Mouse (Mus musculus): Measurements from ENCODE around the gene Stk40. TPM values are rescaled to one million over a fixed set of nuclear protein-coding genes. Genes with fewer than 3 reads are reported as not detected.

Gene Stk40
- total and polyA plus RNA-seq, 2 experiments, result 6.5 to 22.9 TPM

GRCm38 (mm10) chr4:126181170-126181957 lies 77.6 kb downstream of the Stk40 start:
- H3K4me1 ChIP-seq (ENCODE audit: control insufficient read depth, insufficient read depth, low read length), result peaks cover 10% of the 10 kb centered on the region
- no peak overlapping the region for H3K27ac ChIP-seq (replicated peaks; ENCODE audit: insufficient read depth, low read depth, low read length)
- peaks cover 46% of the 10 kb centered on the region for H3K36me3 ChIP-seq (ENCODE audit: control insufficient read depth, insufficient read depth, low read length)
- no peaks in the 10 kb centered on the region; the same call in 1 of the 2 replicates for H3K79me2 ChIP-seq (ENCODE audit: control insufficient read depth, insufficient read depth, low read length)
- 27% methylated on average over 7 of the region's 7 CpGs for WGBS
- no peak overlapping the region for H3K4me3 ChIP-seq (ENCODE audit: insufficient read depth, low read depth, low read length)
- peak; percentile 84 for TF ChIP-seq CTCF (IDR thresholded peaks at IDR 0.05; ENCODE audit: low read depth, low read length)
- no peak for TF ChIP-seq POLR2A (IDR thresholded peaks at IDR 0.05; ENCODE audit: extremely low read depth, insufficient read depth, low read length)
- no peak overlapping the region for H3K9ac ChIP-seq (ENCODE audit: low read depth, low read length)
- no peaks in the 10 kb centered on the region for H3K27me3 ChIP-seq (ENCODE audit: control insufficient read depth, insufficient read depth, low read length)
- peak; percentile 88 for DNase-seq (ENCODE audit: extremely low read depth, low read depth, low spot score)

- no peak overlapping the region for H3K27ac ChIP-seq (replicated peaks; ENCODE audit: insufficient read depth, low read depth, low read length)
- H3K79me2 ChIP-seq (ENCODE audit: control insufficient read depth, insufficient read depth, low read length), result peaks cover 4% of the 10 kb centered on the region; the same call in 1 of the 2 replicates
- no peak overlapping the region for H3K9ac ChIP-seq (ENCODE audit: low read depth, low read length)
- WGBS, result 38% methylated on average over 5 of the region's 5 CpGs
- no peak for DNase-seq (ENCODE audit: extremely low read depth, low read depth, low spot score)
- H3K4me3 ChIP-seq (ENCODE audit: insufficient read depth, low read depth, low read length), result no peak overlapping the region
- H3K4me1 ChIP-seq (ENCODE audit: control insufficient read depth, insufficient read depth, low read length), result peaks cover 10% of the 10 kb centered on the region
- TF ChIP-seq CTCF (IDR thresholded peaks at IDR 0.05; ENCODE audit: low read depth, low read length) (no peak), POLR2A (IDR thresholded peaks at IDR 0.05; ENCODE audit: extremely low read depth, insufficient read depth, low read length) (no peak)
- H3K27me3 ChIP-seq (ENCODE audit: control insufficient read depth, insufficient read depth, low read length), result no peaks in the 10 kb centered on the region
- peaks cover 44% of the 10 kb centered on the region for H3K36me3 ChIP-seq (ENCODE audit: control insufficient read depth, insufficient read depth, low read length)
Observed at GRCm38 (mm10) chr4:126183034-126183433, 79.3 kb downstream of the Stk40 start.

GRCm38 (mm10) chr4:126187096-126187495 lies 83.3 kb downstream of the Stk40 start:
- peaks cover 22% of the 10 kb centered on the region; the same call in 1 of the 2 replicates for H3K79me2 ChIP-seq (ENCODE audit: control insufficient read depth, insufficient read depth, low read length)
- H3K4me3 ChIP-seq (ENCODE audit: insufficient read depth, low read depth, low read length), result no peak overlapping the region
- H3K9ac ChIP-seq (ENCODE audit: low read depth, low read length), result no peak overlapping the region
- TF ChIP-seq POLR2A (IDR thresholded peaks at IDR 0.05; ENCODE audit: extremely low read depth, insufficient read depth, low read length) (no peak), CTCF (IDR thresholded peaks at IDR 0.05; ENCODE audit: low read depth, low read length) (no peak)
- peaks cover 42% of the 10 kb centered on the region for H3K36me3 ChIP-seq (ENCODE audit: control insufficient read depth, insufficient read depth, low read length)
- DNase-seq (ENCODE audit: extremely low read depth, low read depth, low spot score), result no peak
- peaks cover 6% of the 10 kb centered on the region; the same call in 1 of the 2 replicates for H3K4me1 ChIP-seq (ENCODE audit: control insufficient read depth, insufficient read depth, low read length)
- H3K27ac ChIP-seq (replicated peaks; ENCODE audit: insufficient read depth, low read depth, low read length), result no peak overlapping the region
- no peaks in the 10 kb centered on the region for H3K27me3 ChIP-seq (ENCODE audit: control insufficient read depth, insufficient read depth, low read length)
- 48% methylated on average over 3 of the region's 3 CpGs for WGBS

Other genes starting within 250 kb of the Stk40 start
- 0.37 and 0.94 TPM in 2 replicates for gene Csf3r, start 79.4 kb upstream of the Stk40 start, total RNA-seq (2014; rRNA removed)
- gene Csf3r, start 79.4 kb upstream of the Stk40 start, polyA plus RNA-seq (2012; rRNA removed), result 1.4 and 2.9 TPM in 2 replicates
- 31.0 and 31.8 TPM in 2 replicates for gene Mrps15, start 57.0 kb upstream of the Stk40 start, total RNA-seq (2014; rRNA removed)
- gene Mrps15, start 57.0 kb upstream of the Stk40 start, polyA plus RNA-seq (2012; rRNA removed), result 31.0 and 35.7 TPM in 2 replicates
- 0.37 and 0.74 TPM in 2 replicates for gene Oscp1, start 45.4 kb upstream of the Stk40 start, total RNA-seq (2014; rRNA removed)
- gene Oscp1, start 45.4 kb upstream of the Stk40 start, polyA plus RNA-seq (2012; rRNA removed), result 0.20 TPM in 1 of 2 replicates, not detected in the other
- gene Lsm10, start 7.3 kb upstream of the Stk40 start, total RNA-seq (2014; rRNA removed), result 20.0 and 30.0 TPM in 2 replicates
- 28.4 TPM in 2 replicates for gene Lsm10, start 7.3 kb upstream of the Stk40 start, polyA plus RNA-seq (2012; rRNA removed)
- 8.0 and 9.5 TPM in 2 replicates for gene Eva1b, start 43.8 kb downstream of the Stk40 start, total RNA-seq (2014; rRNA removed)
- gene Eva1b, start 43.8 kb downstream of the Stk40 start, polyA plus RNA-seq (2012; rRNA removed), result 15.8 and 18.1 TPM in 2 replicates
- gene Sh3d21, start 59.5 kb downstream of the Stk40 start, total RNA-seq (2014; rRNA removed), result 0.54 and 0.65 TPM in 2 replicates
- gene Sh3d21, start 59.5 kb downstream of the Stk40 start, polyA plus RNA-seq (2012; rRNA removed), result 0.26 and 0.55 TPM in 2 replicates
- gene Thrap3, start 98.8 kb downstream of the Stk40 start, total RNA-seq (2014; rRNA removed), result 74.3 and 78.6 TPM in 2 replicates
- 25.6 and 29.1 TPM in 2 replicates for gene Thrap3, start 98.8 kb downstream of the Stk40 start, polyA plus RNA-seq (2012; rRNA removed)
- 7.5 and 8.2 TPM in 2 replicates for gene Map7d1, start 152.4 kb downstream of the Stk40 start, total RNA-seq (2014; rRNA removed)
- gene Map7d1, start 152.4 kb downstream of the Stk40 start, polyA plus RNA-seq (2012; rRNA removed), result 18.5 and 19.1 TPM in 2 replicates
- 38.2 and 45.8 TPM in 2 replicates for gene Trappc3, start 158.4 kb downstream of the Stk40 start, total RNA-seq (2014; rRNA removed)
- gene Trappc3, start 158.4 kb downstream of the Stk40 start, polyA plus RNA-seq (2012; rRNA removed), result 24.1 and 30.6 TPM in 2 replicates
- 0.07 and 0.09 TPM in 2 replicates for gene Col8a2, start 182.8 kb downstream of the Stk40 start, total RNA-seq (2014; rRNA removed)
- gene Col8a2, start 182.8 kb downstream of the Stk40 start, polyA plus RNA-seq (2012; rRNA removed), result 0.10 and 0.17 TPM in 2 replicates
- 12.1 and 13.2 TPM in 2 replicates for gene Adprhl2, start 217.7 kb downstream of the Stk40 start, total RNA-seq (2014; rRNA removed)
- gene Adprhl2, start 217.7 kb downstream of the Stk40 start, polyA plus RNA-seq (2012; rRNA removed), result 24.4 and 27.6 TPM in 2 replicates
- gene Tekt2, start 221.7 kb downstream of the Stk40 start, total RNA-seq (2014; rRNA removed), result 0.20 and 0.37 TPM in 2 replicates
- gene Tekt2, start 221.7 kb downstream of the Stk40 start, polyA plus RNA-seq (2012; rRNA removed), result 0.20 and 0.43 TPM in 2 replicates

All from liver, adult 2 months (tissue).